Mouse (Mus musculus) ES-Bruce4 (cell line): ENCODE data around the gene Ncf1. TPM values are rescaled to one million over a fixed set of nuclear protein-coding genes. Genes with fewer than 3 reads are reported as not detected.
A peak's percentile ranks its signal among the peaks of the same experiment; 100 is the strongest.

ENCODE experiments used
- H3K27ac ChIP-seq: 2 replicates; pipeline ENCODE4 v1.5.1; 2012; ENCODE audit warnings: low read length, inconsistent platforms; ENCODE audit not compliant: insufficient read depth
- H3K27me3 ChIP-seq: 2 replicates; pipeline ENCODE4 v1.6.1; 2012; ENCODE audit warnings: mild to moderate bottlenecking, low read length, inconsistent platforms; ENCODE audit not compliant: control insufficient read depth, poor library complexity, insufficient read depth, severe bottlenecking
- H3K36me3 ChIP-seq: 2 replicates; pipeline ENCODE4 v1.6.1; 2012; ENCODE audit warnings: inconsistent platforms, mild to moderate bottlenecking, low read length, moderate library complexity; ENCODE audit not compliant: control insufficient read depth, poor library complexity, insufficient read depth, severe bottlenecking
- H3K4me1 ChIP-seq: one replicate; pipeline ENCODE4 v1.8.1; 2011; ENCODE audit warnings: low read length; ENCODE audit not compliant: control insufficient read depth, insufficient read depth
- H3K4me3 ChIP-seq: 2 replicates; pipeline ENCODE4 v1.5.1; 2011; ENCODE audit warnings: low read depth, mild to moderate bottlenecking, low read length
- H3K9ac ChIP-seq: 2 replicates; pipeline ENCODE4 v1.6.1; 2012; ENCODE audit warnings: low read depth, mild to moderate bottlenecking, inconsistent platforms; ENCODE audit not compliant: poor library complexity, severe bottlenecking
- H3K9me3 ChIP-seq: replicated peaks from 2 replicates; pipeline ENCODE4 v1.6.1; 2012; ENCODE audit warnings: mild to moderate bottlenecking, low read length, inconsistent platforms; ENCODE audit not compliant: control insufficient read depth, poor library complexity, insufficient read depth, severe bottlenecking
- CTCF ChIP-seq: IDR thresholded peaks from one replicate; pipeline ENCODE4 v1.8.1; 2011; ENCODE audit warnings: low read depth, low read length
- EP300 ChIP-seq: IDR thresholded peaks from 2 replicates; pipeline ENCODE4 v1.6.1; 2011; ENCODE audit warnings: low read depth, low read length; ENCODE audit not compliant: insufficient read depth
- POLR2A ChIP-seq: IDR thresholded peaks from one replicate; pipeline ENCODE4 v1.8.1; 2011; ENCODE audit warnings: low read length; ENCODE audit not compliant: insufficient read depth
- polyA plus RNA-seq: library from polyadenylated mRNA; stranded (reverse); fragments of >200 nt; gene quantifications from 2 replicates; pipeline ENCODE4 v1.2.4, GENCODE M21; 2011; ENCODE audit warnings: low read depth; ENCODE audit not compliant: missing spikeins, insufficient read depth, insufficient read length

The Ncf1 gene
- polyA plus RNA-seq, 1 experiment = not detected

DNA sequence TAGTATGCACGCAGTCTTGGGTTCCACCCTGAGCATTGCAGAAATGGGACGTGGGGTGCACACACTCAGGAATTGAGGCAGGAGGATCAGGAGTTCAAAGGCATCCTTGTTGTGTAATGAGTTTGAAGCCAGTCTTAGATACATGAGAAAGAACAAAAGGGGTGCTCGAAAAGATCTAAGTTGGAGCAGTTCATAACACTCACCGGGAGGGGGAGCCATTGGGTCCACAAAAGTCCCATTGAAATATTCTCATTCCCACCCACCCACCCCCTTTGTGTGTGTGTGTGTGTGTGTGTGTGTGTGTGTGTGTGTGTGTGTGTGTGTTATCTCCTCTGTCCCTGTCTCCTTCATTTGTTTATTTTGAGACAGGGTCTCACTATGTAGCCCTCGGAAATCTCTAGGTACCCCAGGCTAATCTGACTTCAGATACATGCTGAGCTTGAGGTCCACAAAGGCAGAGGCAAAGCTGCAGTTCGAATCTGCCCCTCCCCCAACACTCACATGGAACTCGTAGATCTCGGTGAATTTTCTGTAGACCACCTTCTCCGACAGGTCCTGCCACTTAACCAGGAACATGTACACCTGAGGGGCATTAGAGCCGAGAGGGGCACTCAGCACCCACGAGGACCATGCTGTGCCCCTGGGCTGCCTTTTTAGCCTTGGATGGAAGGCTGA, 1.7 kb downstream of the Ncf1 start:
- no peak overlapping the region for H3K9ac ChIP-seq
- H3K4me1 ChIP-seq = peaks cover 4% of the 10 kb centered on the region
- H3K27me3 ChIP-seq = no peaks in the 10 kb centered on the region
- H3K27ac ChIP-seq = no peak overlapping the region
- H3K4me3 ChIP-seq = no peak overlapping the region
- H3K9me3 ChIP-seq = no peaks in the 10 kb centered on the region
- no peaks in the 10 kb centered on the region for H3K36me3 ChIP-seq
- no peak for TF ChIP-seq CTCF
- TF ChIP-seq POLR2A = no peak
- TF ChIP-seq EP300 = no peak

DNA sequence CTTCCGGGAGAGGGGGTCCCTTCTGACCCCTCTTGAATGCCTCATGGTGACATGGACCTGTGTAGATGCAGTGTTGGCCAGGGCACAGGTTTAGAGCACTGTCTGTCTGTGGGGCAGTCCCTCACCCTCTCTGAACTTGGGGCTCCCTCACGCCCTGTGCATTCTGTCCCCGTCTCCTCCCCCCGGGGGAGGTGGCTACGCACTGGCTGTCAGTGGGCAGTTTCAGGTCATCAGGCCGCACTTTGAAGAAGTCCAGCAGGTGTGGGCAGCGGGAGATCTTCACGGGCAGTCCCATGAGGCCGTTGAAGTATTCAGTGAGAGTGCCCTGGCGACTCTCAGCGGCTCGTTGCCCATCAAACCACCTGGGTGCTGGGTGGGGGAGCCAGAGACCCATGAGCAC, 2.5 kb downstream of the Ncf1 start:
- TF ChIP-seq POLR2A = no peak
- H3K4me1 ChIP-seq = peaks cover 2% of the 10 kb centered on the region
- no peaks in the 10 kb centered on the region for H3K36me3 ChIP-seq
- H3K4me3 ChIP-seq = no peak overlapping the region
- H3K9ac ChIP-seq = no peak overlapping the region
- H3K9me3 ChIP-seq = no peaks in the 10 kb centered on the region
- no peak overlapping the region for H3K27ac ChIP-seq
- H3K27me3 ChIP-seq = no peaks in the 10 kb centered on the region

DNA sequence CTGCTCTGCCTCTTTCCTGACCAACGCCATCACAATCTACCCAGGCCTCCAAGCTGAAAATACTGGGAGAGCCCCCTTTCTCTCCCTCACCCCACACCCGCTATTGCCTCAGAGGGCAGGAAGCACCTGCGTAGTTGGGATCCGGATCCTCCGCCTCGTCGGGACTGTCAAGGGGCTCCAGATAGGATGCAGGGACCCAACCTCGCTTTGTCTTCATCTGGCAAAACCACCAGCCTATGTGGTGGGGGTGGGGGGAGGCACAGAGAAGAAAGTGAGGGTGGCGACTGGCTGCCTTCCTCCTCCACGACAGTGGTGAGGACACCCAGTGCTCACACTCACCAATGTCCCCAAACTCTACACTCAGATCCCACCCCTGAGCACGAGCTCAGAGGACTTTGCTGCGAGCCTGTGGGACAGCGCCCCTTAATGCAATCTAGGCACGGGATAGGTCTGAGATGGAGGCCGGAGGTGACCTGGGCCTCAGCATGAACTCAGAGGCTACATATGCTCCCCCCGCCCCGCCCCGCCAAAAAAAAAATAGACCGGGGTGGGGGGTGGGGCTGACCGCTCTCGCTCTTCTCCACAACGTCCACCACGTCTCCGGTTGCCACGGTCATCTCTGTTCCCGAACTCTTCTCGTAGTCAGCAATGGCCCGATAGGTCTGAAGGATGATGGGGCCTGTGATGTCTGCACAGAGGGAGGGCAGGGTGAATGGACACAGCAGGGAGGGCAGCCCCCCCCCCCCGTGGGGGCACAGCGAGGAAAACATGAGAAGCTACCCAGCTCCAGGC, 4.1 kb downstream of the Ncf1 start:
- H3K27me3 ChIP-seq = no peaks in the 10 kb centered on the region
- no peaks in the 10 kb centered on the region for H3K9me3 ChIP-seq
- H3K4me3 ChIP-seq = no peak overlapping the region
- H3K9ac ChIP-seq = no peak overlapping the region
- TF ChIP-seq CTCF (no peak), EP300 (no peak), POLR2A (no peak)
- no peak overlapping the region for H3K27ac ChIP-seq
- peaks cover 2% of the 10 kb centered on the region for H3K4me1 ChIP-seq
- H3K36me3 ChIP-seq = no peaks in the 10 kb centered on the region

DNA sequence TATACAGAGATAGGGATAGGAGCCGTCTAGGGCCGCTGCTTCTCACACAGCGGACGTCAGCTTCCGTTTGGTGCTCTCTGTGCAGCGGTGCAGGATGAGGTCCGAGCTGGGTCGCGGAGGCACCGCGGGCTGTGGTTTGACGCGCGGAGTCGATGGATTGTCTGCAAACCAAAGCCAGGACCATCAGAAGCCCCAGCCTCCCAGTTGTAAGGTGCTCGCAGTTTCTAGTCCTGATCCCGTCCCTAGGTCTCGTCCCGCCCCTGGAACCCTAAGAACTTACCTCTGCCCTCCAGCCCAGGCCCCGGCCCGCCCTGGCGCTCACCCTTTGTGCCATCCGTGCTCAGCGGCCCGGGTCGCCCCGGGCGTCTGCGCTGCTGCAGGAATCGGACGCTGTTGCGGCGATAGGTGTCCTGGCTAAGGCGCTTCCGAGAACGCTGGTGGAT, 7.7 kb downstream of the Ncf1 start:
- peak overlapping the region; percentile 3 for H3K4me3 ChIP-seq
- no peaks in the 10 kb centered on the region for H3K4me1 ChIP-seq
- no peak overlapping the region for H3K9ac ChIP-seq
- H3K36me3 ChIP-seq = no peaks in the 10 kb centered on the region
- TF ChIP-seq POLR2A (no peak), CTCF (no peak), EP300 (no peak)
- H3K9me3 ChIP-seq = no peaks in the 10 kb centered on the region
- no peak overlapping the region for H3K27ac ChIP-seq
- H3K27me3 ChIP-seq = no peaks in the 10 kb centered on the region

DNA sequence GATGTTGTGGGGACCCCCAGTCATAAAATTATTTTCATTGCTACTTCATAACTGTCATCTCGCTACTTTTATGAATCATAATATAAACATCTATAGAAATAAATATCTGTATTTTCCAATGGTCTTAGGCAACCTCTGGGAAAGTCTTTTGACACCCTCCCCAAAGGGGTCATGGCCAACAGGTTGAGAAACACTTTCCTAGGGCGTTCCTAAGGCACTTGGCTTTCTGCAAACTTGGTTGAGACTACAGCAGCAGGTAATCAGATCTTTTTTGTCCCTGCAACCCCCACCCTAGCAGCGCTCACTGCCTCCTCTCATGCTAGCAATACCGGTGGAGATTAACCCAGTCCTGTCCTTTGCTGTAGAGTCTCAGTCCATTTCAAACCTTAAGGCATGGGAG, 8.1 kb downstream of the Ncf1 start:
- H3K9me3 ChIP-seq = no peaks in the 10 kb centered on the region
- no peak overlapping the region for H3K27ac ChIP-seq
- H3K4me1 ChIP-seq = no peaks in the 10 kb centered on the region
- no peaks in the 10 kb centered on the region for H3K36me3 ChIP-seq
- no peak for TF ChIP-seq CTCF
- no peak for TF ChIP-seq EP300
- no peak for TF ChIP-seq POLR2A
- no peak overlapping the region for H3K9ac ChIP-seq
- H3K4me3 ChIP-seq = no peak overlapping the region
- H3K27me3 ChIP-seq = no peaks in the 10 kb centered on the region

DNA sequence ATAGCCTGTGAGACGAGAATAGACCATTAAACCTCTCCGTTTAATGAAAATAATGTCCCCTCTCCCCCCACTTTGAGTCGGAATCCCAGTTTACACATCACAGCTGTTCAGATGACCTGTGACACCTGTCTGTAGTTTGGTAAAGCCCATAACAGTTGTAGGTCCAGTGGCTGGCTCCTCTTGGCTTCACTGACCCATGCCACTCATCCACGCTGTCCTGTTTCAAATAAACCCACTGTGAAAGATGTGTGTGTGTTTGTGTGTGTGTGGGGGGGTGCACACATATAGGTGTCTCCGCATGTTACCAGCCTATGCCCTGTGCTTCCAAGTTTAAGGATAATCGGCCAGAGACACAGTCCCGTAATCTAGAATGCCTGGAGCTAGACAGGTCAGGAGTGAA, 11.5 kb downstream of the Ncf1 start:
- Histone ChIP-seq H3K4me3 (no peak overlapping the region), H3K27ac (no peak overlapping the region), H3K4me1 (no peaks in the 10 kb centered on the region), H3K27me3 (no peaks in the 10 kb centered on the region), H3K9me3 (no peaks in the 10 kb centered on the region), H3K9ac (no peak overlapping the region), H3K36me3 (no peaks in the 10 kb centered on the region)
- no peak for TF ChIP-seq POLR2A
